Mouse (Mus musculus): ENCODE data around the gene Vgll4. TPM values are rescaled to one million over a fixed set of nuclear protein-coding genes. Genes with fewer than 3 reads are reported as not detected.
A peak's percentile ranks its signal among the peaks of the same experiment; 100 is the strongest.

The Vgll4 gene
- polyA plus RNA-seq, 1 experiment from 2014 or later = 90.5 TPM

- peak; percentile 40 for DNase-seq (ENCODE audit: low spot score)
Measured at GRCm38 (mm10) chr6:114874138-114874928, 95.5 kb downstream of the Vgll4 start.

DNA sequence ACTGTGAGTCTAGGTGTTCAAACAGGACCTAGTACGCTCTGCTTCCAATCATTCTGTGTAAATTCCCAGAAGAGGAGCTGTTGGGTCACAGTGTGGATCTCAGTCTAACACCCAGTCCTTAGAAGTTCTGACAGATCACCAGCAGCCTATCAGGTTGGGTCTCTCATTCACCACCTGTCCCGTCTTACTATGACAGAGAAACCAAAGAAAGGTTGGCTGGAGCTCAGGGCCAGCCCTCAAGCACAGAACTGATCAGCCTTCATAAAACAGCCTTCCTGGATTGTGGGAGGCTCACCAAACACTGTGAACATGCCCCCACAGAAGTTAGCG lies 96.0 kb downstream of the Vgll4 start:
- peak; percentile 28 for DNase-seq (ENCODE audit: low spot score)

DNA sequence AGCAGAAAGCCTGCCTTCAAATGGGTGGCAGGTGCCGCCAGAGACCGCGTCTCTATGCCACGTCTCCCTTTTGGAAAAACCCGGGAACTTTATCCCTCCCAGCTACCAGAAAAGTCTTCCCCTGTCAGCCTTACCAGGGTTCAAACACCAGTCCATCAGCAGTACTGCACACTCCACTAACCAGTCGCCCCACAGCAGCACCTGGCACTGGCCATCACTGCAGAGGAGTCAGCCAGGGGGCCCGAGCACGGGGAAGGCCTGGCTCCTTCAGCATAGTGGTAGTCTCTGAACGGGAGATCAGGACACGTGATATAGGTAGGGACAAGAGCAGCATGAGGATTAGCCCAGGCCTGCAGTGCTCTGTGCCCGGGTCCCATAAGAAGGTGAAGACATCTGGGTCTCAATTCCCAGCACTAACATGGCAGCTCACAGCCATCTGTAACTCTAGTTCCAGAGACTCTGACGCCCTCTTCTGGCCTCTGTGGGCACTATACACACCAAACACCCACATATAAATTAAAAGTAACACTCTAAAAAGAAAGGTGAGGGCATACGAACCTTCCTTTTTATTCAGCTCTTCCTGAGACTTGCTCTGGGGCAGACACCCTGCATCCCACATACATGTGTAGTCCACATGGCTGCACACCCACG lies 98.7 kb downstream of the Vgll4 start:
- DNase-seq (ENCODE audit: low spot score) = no peak

GRCm38 (mm10) chr6:114869501-114870076 lies 100.2 kb downstream of the Vgll4 start:
- DNase-seq (ENCODE audit: low spot score) = no peak

DNA sequence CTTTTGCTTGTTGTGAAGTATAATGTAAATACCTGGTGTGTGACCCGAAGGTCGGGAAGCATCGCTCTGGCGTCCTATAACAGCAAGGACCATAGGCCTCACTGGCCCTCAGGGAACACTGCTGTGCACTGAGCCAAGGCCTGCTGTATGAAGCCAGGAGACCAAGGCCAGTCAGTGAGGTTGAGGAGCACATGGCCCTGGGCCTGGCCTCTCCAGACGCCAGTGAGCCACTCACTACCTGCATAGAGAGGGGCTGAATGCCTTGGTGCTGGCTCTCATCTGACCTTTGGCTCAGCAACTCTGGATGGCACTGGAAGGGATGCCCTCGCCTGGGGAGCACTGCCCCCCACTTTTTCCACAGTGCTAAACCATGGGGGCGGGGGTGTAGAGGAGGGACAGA lies 101.1 kb downstream of the Vgll4 start:
- no peak for DNase-seq (ENCODE audit: low spot score)

- no peak for DNase-seq (ENCODE audit: low spot score)
Measured at GRCm38 (mm10) chr6:114866619-114867018, 103.2 kb downstream of the Vgll4 start.

GRCm38 (mm10) chr6:114866078-114866477 lies 103.7 kb downstream of the Vgll4 start:
- DNase-seq (ENCODE audit: low spot score) = no peak

DNA sequence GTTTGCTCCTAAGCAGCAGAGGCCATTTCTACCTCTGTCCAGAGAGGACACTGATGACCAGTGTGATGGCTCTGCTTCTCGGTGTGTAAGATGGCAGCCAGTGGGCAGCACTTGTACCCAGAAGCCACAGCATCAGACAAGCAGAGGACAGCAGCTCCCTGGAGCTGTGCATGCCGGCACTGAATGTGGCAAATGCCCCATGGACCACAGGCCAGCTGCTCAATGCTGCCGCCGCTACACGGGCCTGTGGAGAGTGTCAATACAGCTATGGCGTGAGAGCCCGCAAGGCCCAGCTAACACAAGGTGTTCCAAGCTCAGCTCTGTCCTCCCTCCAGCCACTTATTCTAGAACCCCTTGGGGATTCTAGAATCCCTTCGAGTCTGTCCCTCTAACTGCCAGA lies 105.4 kb downstream of the Vgll4 start:
- no peak for DNase-seq (ENCODE audit: low spot score)

- no peak for DNase-seq (ENCODE audit: low spot score)
Measured at GRCm38 (mm10) chr6:114863501-114863900, 106.3 kb downstream of the Vgll4 start.

- DNase-seq (ENCODE audit: low spot score) = no peak
Measured at GRCm38 (mm10) chr6:114862046-114862445, 107.7 kb downstream of the Vgll4 start.

- DNase-seq (ENCODE audit: low spot score) = no peak
Measured at GRCm38 (mm10) chr6:114861591-114861990, 108.2 kb downstream of the Vgll4 start.

DNA sequence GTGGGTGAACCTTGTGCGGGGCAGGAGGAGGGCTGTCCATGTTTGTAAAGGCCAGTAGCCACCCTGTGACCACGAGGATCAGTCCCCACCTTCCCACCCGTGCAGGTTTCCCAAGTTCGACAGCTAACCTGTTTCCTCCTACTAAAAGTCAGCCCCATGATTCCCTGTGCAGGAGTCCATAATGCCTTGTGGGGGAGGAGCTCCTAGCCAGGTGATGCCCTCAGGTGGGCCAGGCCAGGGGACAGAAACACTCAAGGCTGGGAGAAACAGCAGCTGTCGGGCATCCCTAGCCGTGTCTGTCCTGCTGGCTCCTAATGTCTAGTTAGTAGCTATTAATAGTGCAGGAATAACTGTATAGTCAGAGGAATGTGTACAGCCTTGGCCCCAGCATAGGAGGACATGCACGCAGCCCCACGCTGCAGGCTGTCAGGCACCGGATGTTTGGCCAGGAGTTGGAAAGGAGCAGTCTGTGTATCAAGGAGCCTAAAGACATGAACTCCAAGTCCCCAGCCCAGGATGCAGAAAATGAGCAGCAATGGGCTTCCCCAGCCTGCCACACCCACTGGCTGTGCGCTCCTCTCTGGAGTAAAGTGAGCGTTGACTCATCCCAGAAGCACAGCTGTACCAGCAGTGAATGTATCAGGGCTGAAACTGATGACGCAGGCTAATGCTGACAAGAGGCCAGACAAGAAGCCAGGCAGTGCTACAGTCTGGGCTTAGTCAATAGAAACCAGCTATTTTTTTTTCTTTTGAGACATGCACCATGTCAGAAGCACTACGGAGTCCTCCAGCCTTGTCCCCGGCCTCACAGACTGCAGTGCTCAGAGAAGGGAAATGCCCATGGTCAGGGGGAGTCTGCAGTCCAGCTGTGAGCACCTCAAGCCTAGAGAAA lies 108.9 kb downstream of the Vgll4 start:
- no peak for DNase-seq (ENCODE audit: low spot score)

DNA sequence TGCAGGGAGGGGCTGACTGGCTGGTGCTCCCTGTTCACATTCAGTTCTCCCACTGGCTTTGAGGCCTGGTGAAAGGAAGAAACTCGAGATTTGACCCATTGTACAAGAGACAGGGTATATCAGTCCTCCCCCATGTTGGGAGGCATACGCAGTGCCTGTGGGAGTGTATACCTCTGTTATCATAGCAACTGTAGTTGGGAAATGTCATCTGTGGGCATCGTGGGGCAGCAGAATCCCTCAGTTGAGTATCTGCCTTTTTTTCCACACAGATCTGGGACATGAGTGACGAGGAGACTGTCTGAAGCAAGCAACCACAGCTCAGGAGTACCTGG lies 111.1 kb downstream of the Vgll4 start:
- no peak for DNase-seq (ENCODE audit: low spot score)

DNA sequence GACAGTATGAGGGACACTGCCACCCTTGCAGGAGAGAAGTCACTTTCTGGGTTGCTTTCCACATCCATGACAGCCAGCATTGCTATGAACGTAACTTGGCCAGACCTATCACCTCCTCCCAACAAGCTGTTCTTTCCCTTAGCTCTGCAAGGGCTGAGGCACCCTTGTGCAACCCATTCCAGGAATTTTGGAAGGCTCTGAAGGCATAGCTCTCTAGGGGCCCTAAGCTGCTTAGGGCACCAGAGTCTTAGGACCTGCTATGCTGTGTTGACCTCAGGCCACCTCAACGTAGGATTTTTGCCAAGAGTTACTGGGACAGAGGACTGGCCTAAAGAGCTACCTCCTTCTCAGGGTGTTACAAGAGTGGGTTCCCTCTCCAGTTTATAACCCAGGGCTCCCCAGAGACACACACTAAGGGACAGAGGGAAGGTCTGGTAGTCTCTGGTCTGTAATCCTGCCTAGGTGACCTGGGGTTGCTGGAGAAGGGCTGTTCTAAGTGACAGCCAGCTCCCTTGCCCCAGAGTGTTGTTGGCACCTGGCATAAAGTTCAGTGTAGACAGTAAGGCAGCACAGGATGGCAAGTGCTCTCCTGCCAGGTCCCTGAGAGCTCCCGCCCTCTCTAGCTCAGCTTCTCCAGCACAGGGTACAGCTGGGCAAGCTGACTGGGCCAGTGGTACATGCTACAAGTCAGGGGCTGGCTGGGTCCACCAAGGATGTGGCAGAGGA lies 111.6 kb downstream of the Vgll4 start:
- DNase-seq (ENCODE audit: low spot score) = no peak

DNA sequence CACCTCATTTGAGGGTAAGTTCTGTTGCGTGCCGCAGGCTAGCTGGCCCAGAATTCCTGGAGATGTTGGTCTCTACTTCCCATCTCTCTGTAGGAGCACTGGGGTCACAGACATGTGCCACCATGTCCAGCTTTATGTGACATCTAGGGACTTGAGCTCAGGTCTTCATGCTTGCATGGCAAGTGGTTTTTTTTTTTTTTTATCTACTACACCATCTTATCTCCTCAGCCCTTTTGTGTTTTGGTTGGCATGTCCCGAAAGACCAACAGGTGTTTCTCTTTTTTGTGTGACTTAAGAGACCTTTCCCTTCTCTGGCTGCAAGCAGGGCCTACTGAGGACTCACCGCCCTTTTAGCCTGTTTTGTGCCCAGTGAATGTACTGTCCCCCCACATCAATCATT lies 113.3 kb downstream of the Vgll4 start:
- no peak for DNase-seq (ENCODE audit: low spot score)

DNA sequence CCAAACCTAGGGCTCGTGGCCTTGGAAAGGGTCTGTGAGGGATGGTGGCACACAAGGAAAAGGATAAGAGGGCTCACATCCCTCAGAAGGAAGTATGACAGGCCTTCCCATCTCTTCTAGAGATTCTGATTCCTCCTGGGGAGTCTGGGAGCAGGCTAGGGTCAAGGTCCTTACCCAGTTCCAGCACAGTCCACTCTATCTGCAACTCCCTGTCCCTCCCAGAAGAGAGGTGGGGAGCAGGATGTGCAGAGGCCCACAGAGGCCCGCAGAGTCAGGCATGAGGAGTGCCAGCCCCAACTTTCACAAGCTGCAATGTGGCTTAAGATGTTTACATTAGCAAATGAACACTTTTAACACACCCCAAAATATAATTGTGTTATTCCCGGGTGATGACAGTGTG lies 114.2 kb downstream of the Vgll4 start:
- DNase-seq (ENCODE audit: low spot score) = no peak

DNA sequence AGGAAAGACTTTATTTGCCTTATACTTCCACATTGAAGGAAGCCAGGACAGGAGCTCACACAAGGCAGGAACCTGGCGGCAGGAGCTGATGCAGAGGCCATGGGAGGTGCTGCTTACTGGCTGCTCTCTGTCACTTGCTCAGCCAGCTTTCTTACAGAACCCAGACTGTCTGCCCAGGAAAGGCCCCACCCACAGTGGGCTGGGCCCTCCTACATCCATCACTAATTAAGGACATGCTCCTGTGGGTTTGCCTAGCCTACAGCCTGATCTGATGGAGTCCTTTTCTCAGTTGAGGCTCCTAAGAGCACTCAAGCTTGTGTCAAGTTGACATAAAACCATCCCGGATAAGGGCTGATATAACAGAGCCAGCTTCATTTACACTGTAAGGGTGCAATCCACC lies 115.4 kb downstream of the Vgll4 start:
- DNase-seq (ENCODE audit: low spot score) = no peak

DNA sequence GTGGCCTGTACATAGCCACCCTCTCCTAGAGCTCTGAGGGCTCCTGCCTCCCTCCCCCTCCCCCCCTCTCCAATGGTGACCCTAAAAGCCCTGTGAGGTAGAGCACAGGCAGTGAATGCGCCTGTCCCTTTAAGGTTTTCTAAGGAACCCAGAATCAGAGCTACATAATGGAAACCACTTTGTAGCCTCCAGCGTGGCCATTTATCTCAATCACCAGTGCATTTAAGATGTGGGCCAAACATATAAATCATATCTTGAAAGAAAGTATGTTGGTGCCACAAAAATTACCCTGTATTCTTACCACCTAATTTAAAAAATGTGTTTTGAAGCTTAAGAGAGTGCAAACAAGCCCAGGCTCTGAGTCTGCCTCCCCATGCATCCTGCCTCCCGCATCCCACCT lies 117.1 kb downstream of the Vgll4 start:
- DNase-seq (ENCODE audit: low spot score) = no peak

GRCm38 (mm10) chr6:114851688-114852087 lies 118.1 kb downstream of the Vgll4 start:
- DNase-seq (ENCODE audit: low spot score) = no peak

DNA sequence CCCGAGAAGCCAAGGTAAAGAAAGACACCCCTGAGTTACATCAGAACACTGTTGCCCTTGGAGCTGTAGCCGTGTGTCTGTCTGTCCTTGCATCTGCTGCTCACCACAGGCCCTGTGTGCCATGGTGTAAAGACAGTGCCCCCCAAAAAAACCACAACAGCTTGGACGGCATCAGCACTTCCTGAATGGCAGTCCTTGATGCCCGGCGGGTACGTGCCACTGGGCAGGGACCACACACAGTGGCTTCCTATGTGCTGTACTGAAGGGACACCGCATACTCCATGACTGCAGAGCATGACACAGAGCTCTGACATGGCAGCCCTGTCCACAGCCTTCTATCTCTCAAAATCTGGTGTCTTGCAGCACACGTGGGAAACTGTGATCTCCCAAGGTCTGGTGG lies 120.0 kb downstream of the Vgll4 start:
- DNase-seq (ENCODE audit: low spot score) = no peak

DNA sequence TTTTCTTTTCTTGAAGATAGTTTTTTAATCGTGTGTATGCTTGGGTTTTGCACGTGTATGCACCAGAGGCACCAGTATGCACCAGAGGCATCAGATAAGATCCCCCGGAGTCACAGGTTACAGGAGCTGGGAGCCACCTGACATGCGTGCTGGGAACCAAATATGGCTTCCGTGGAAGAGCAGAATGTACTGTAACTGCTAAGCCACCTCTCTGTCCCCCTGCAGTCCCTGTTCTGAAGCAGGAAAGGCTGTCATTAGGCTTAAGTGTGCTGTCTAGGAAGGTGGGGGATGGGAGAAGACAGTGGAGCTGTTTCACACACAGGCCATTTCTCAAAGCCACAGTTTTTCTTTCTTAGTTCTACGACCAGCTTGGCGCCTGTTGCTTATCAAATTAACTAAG lies 121.0 kb downstream of the Vgll4 start:
- DNase-seq (ENCODE audit: low spot score) = no peak
